In the genomic region with DNA sequence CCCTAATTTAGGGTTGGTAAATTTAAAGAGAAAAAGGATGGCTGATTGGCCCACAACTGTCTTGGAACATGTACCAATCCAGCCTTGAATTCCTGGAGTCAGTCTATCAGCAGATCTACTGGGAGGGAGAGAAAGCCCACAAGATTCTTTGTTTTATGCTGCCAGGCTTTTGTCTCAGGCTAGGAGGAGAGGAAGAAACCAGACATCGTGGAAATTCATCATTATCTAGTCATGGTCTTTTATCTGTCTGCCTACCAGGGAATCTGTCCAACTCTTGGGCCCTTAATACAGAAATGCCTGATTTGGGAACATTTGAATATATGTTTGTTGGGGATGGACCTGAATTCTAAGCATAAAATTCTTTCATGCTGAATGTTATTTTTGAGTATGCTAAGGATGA, we compare ENCODE assay signal across 9 mouse cellular contexts. TPM values are rescaled to one million over a fixed set of nuclear protein-coding genes. Genes with fewer than 3 reads are reported as not detected.
DNase-seq lines count a peak whose midpoint lies in the region; ATAC-seq lines count a peak whose summit lies in the region.
"Had no signal": no experiment of that assay in that cellular context is flagged by ENCODE, and none has a peak within 500 bp of the region (broad histone marks: within the 10 kb centered on the region; RNA-seq: fewer than 3 reads in every experiment).

No protein-coding gene starts in this region.

- peak overlapping the region; percentile 89 for H3K4me2 ChIP-seq in liver, embryonic 11.5 days
- H3K4me2 ChIP-seq in forebrain, embryonic 12.5 days: peak overlapping the region; percentile 77; the same call in 1 of the 2 replicates
- H3K4me2 ChIP-seq in liver, embryonic 12.5 days: peak overlapping the region; percentile 86
- peak overlapping the region; percentile 68 for H3K4me2 ChIP-seq in neural tube, embryonic 13.5 days

- ATAC-seq in liver, embryonic 11.5 days (replicated peaks; ENCODE audit: low FRiP score): no peak
- no peak for ATAC-seq in forebrain, embryonic 12.5 days (ENCODE audit: low FRiP score)
- ATAC-seq in liver, embryonic 12.5 days: no peak
- ATAC-seq in neural tube, embryonic 13.5 days (ENCODE audit: low read depth): no peak

- H3K27ac ChIP-seq in liver, embryonic 11.5 days (ENCODE audit: low read depth, low read length): peak overlapping the region; percentile 64; the same call in 1 of the 2 replicates
- H3K27ac ChIP-seq in forebrain, embryonic 12.5 days: no peak overlapping the region
- H3K27ac ChIP-seq in liver, embryonic 12.5 days: peak overlapping the region; percentile 73
- H3K27ac ChIP-seq in neural tube, embryonic 13.5 days (replicated peaks): no peak overlapping the region

- H3K27me3 ChIP-seq in liver, embryonic 11.5 days (replicated peaks; ENCODE audit: control insufficient read depth, insufficient read depth, low read length): no peaks in the 10 kb centered on the region
- no peaks in the 10 kb centered on the region; the same call in 1 of the 2 replicates for H3K27me3 ChIP-seq in forebrain, embryonic 12.5 days
- peaks cover 11% of the 10 kb centered on the region for H3K27me3 ChIP-seq in liver, embryonic 12.5 days (replicated peaks)
- H3K27me3 ChIP-seq in neural tube, embryonic 13.5 days: no peaks in the 10 kb centered on the region
- H3K27me3 ChIP-seq: stomach, embryonic 15.5 days had no signal

- H3K36me3 ChIP-seq in liver, embryonic 11.5 days (ENCODE audit: control insufficient read depth, insufficient read depth, low read length): peaks cover 5% of the 10 kb centered on the region; the same call in 1 of the 2 replicates
- H3K36me3 ChIP-seq in forebrain, embryonic 12.5 days (replicated peaks): peaks cover 11% of the 10 kb centered on the region
- H3K36me3 ChIP-seq in liver, embryonic 12.5 days: peaks cover 19% of the 10 kb centered on the region
- H3K36me3 ChIP-seq in neural tube, embryonic 13.5 days: peaks cover 11% of the 10 kb centered on the region; the same call in 1 of the 2 replicates
- H3K36me3 ChIP-seq: stomach, embryonic 15.5 days had no signal

- DNase-seq in liver, embryonic 11.5 days (ENCODE audit: low spot score): no peak
- DNase-seq in liver: no peak
- DNase-seq in embryo, embryonic 10 days (ENCODE audit: low spot score): no peak
- DNase-seq in right cerebral cortex, adult 2 months (ENCODE audit: low spot score in 2 of 2): no peak
- DNase-seq: cerebellum, postnatal 36 days had no signal

- WGBS in liver, embryonic 11.5 days: 42% methylated on average over 1 of the region's 1 CpGs
- 90% methylated on average over 1 of the region's 1 CpGs for WGBS in forebrain, embryonic 12.5 days
- WGBS in liver, embryonic 12.5 days (ENCODE audit: insufficient replicate concordance): 14% methylated on average over 1 of the region's 1 CpGs
- WGBS in neural tube, embryonic 13.5 days: 81% methylated on average over 1 of the region's 1 CpGs

- peaks cover 36% of the 10 kb centered on the region for H3K4me1 ChIP-seq in liver, embryonic 11.5 days (replicated peaks; ENCODE audit: control insufficient read depth, insufficient read depth, low read length)
- peaks cover 35% of the 10 kb centered on the region for H3K4me1 ChIP-seq in forebrain, embryonic 12.5 days
- H3K4me1 ChIP-seq in liver, embryonic 12.5 days: peaks cover 63% of the 10 kb centered on the region
- peaks cover 42% of the 10 kb centered on the region for H3K4me1 ChIP-seq in neural tube, embryonic 13.5 days (replicated peaks)

- no peak overlapping the region for H3K4me3 ChIP-seq in liver, embryonic 11.5 days (ENCODE audit: low read depth, low read length)
- 0 out of 2 replicates have a peak overlapping the region, but pooled peaks have one; percentile 89 for H3K4me3 ChIP-seq in forebrain, embryonic 12.5 days (replicated peaks)
- peak overlapping the region; percentile 86; the same call in 1 of the 2 replicates for H3K4me3 ChIP-seq in liver, embryonic 12.5 days
- H3K4me3 ChIP-seq in neural tube, embryonic 13.5 days: peak overlapping the region; percentile 58; the same call in 1 of the 2 replicates

- no peaks in the 10 kb centered on the region for H3K9me3 ChIP-seq in liver, embryonic 11.5 days (ENCODE audit: control insufficient read depth, low read length)
- H3K9me3 ChIP-seq in forebrain, embryonic 12.5 days: no peaks in the 10 kb centered on the region
- no peaks in the 10 kb centered on the region for H3K9me3 ChIP-seq in liver, embryonic 12.5 days (replicated peaks)
- H3K9me3 ChIP-seq in neural tube, embryonic 13.5 days: no peaks in the 10 kb centered on the region
- H3K9me3 ChIP-seq: stomach, embryonic 15.5 days had no signal

- H3K9ac ChIP-seq in liver, embryonic 11.5 days (ENCODE audit: low read depth, low read length): no peak overlapping the region
- H3K9ac ChIP-seq in forebrain, embryonic 12.5 days: no peak overlapping the region
- no peak overlapping the region for H3K9ac ChIP-seq in liver, embryonic 12.5 days
- H3K9ac ChIP-seq in neural tube, embryonic 13.5 days: no peak overlapping the region
- H3K9ac ChIP-seq: stomach, embryonic 15.5 days had no signal

RNA-seq across cellular contexts. Expression of gene Mrpl52, which starts 1.2 kb away (rescaled TPM):
- 309 and 329 TPM in 2 replicates for polyA plus RNA-seq in liver, embryonic 11.5 days (2014; fragmentation: Nextera tagmentation; extraction: Ambion mirVana)
- 274 and 307 TPM in 2 replicates for polyA plus RNA-seq in forebrain, embryonic 12.5 days (2016; fragmentation: Nextera tagmentation; extraction: Ambion mirVana)
- polyA plus RNA-seq in liver, embryonic 12.5 days (2016; fragmentation: Nextera tagmentation; extraction: Ambion mirVana): 269 and 282 TPM in 2 replicates
- 209 and 275 TPM in 2 replicates for polyA plus RNA-seq in neural tube, embryonic 13.5 days (2015; fragmentation: Nextera tagmentation; extraction: Ambion mirVana)

RNA-seq across cellular contexts. Expression of gene Mmp14, which starts 5.9 kb away (rescaled TPM):
- polyA plus RNA-seq in liver, embryonic 11.5 days (2014; fragmentation: Nextera tagmentation; extraction: Ambion mirVana): 56.6 and 57.6 TPM in 2 replicates
- polyA plus RNA-seq in forebrain, embryonic 12.5 days (2016; fragmentation: Nextera tagmentation; extraction: Ambion mirVana): 76.0 and 79.2 TPM in 2 replicates
- 36.7 and 38.2 TPM in 2 replicates for polyA plus RNA-seq in liver, embryonic 12.5 days (2016; fragmentation: Nextera tagmentation; extraction: Ambion mirVana)
- polyA plus RNA-seq in neural tube, embryonic 13.5 days (2015; fragmentation: Nextera tagmentation; extraction: Ambion mirVana): 52.7 and 65.4 TPM in 2 replicates

RNA-seq across cellular contexts. Expression of gene Slc7a7, which starts 8.0 kb away (rescaled TPM):
- 8.3 and 10.0 TPM in 2 replicates for polyA plus RNA-seq in liver, embryonic 11.5 days (2014; fragmentation: Nextera tagmentation; extraction: Ambion mirVana)
- 4.2 and 5.4 TPM in 2 replicates for polyA plus RNA-seq in forebrain, embryonic 12.5 days (2016; fragmentation: Nextera tagmentation; extraction: Ambion mirVana)
- 8.4 and 8.5 TPM in 2 replicates for polyA plus RNA-seq in liver, embryonic 12.5 days (2016; fragmentation: Nextera tagmentation; extraction: Ambion mirVana)
- polyA plus RNA-seq in neural tube, embryonic 13.5 days (2015; fragmentation: Nextera tagmentation; extraction: Ambion mirVana): 6.7 and 7.9 TPM in 2 replicates

RNA-seq across cellular contexts. Expression of gene Lrp10, which starts 38.4 kb away (rescaled TPM):
- 38.6 and 41.3 TPM in 2 replicates for polyA plus RNA-seq in liver, embryonic 11.5 days (2014; fragmentation: Nextera tagmentation; extraction: Ambion mirVana)
- polyA plus RNA-seq in forebrain, embryonic 12.5 days (2016; fragmentation: Nextera tagmentation; extraction: Ambion mirVana): 26.2 and 29.8 TPM in 2 replicates
- polyA plus RNA-seq in liver, embryonic 12.5 days (2016; fragmentation: Nextera tagmentation; extraction: Ambion mirVana): 31.2 and 32.9 TPM in 2 replicates
- polyA plus RNA-seq in neural tube, embryonic 13.5 days (2015; fragmentation: Nextera tagmentation; extraction: Ambion mirVana): 30.1 and 32.7 TPM in 2 replicates

RNA-seq across cellular contexts. Expression of gene Rem2, which starts 50.4 kb away (rescaled TPM):
- 0.29 and 0.78 TPM in 2 replicates for polyA plus RNA-seq in liver, embryonic 11.5 days (2014; fragmentation: Nextera tagmentation; extraction: Ambion mirVana)
- polyA plus RNA-seq in forebrain, embryonic 12.5 days (2016; fragmentation: Nextera tagmentation; extraction: Ambion mirVana): 26.1 and 29.9 TPM in 2 replicates
- polyA plus RNA-seq in liver, embryonic 12.5 days (2016; fragmentation: Nextera tagmentation; extraction: Ambion mirVana): 0.19 and 0.39 TPM in 2 replicates
- polyA plus RNA-seq in neural tube, embryonic 13.5 days (2015; fragmentation: Nextera tagmentation; extraction: Ambion mirVana): 47.8 and 51.3 TPM in 2 replicates

Comparison
In these comparisons a context has a peak if more than half of its experiments do, and no peak if none do; other contexts are left out.
1. H3K27ac ChIP-seq: peak in liver, embryonic 11.5 days (single experiment) and liver, embryonic 12.5 days (single experiment); none in forebrain, embryonic 12.5 days (single experiment) and neural tube, embryonic 13.5 days (single experiment).
2. Peak in every context shown above with its lines, with median percentiles within 50 percentile points of each other: H3K4me2 ChIP-seq.